8 mouse cellular contexts compared by ENCODE assay signal in the genomic region with DNA sequence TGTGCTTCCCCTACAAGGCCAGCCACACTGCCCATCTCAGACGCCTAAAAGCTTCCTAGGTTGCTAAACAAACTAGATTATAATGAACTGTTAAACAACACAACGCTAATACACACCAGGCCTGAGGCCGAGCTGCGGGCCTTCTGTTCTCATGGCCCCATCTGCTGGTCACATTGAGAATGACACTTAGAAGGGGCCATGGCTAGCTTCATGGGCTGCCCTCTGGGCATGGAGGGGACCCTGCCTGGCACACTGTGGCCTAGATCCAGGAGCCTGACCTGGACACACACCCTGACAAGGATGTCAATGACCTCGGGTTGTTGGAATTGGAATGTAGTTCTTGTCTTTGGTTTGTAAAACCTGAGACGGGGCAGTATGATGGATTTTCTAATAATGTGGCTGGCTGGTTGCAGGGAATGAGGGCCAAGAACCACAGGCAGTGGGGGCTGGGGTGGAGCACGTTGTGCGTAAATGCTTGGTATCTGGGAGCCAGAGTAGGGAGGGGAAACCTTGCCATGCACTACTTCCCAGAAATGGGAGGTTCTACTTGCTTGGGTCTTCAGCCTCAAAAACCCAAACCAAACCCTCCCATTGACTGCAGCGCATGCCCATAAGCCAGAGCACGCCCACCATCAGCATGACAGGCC. TPM values are rescaled to one million over a fixed set of nuclear protein-coding genes. Genes with fewer than 3 reads are reported as not detected.
DNase-seq lines count a peak whose midpoint lies in the region; ATAC-seq lines count a peak whose summit lies in the region.

No protein-coding gene starts in this region.

- no peaks in the 10 kb centered on the region for H3K27me3 ChIP-seq in limb, embryonic 12.5 days
- H3K27me3 ChIP-seq in midbrain, embryonic 12.5 days, result peaks cover 8% of the 10 kb centered on the region

- H3K9me3 ChIP-seq in limb, embryonic 12.5 days, result no peaks in the 10 kb centered on the region
- no peaks in the 10 kb centered on the region for H3K9me3 ChIP-seq in midbrain, embryonic 12.5 days

- DNase-seq in right cerebral cortex, adult 18-20 months, result peak; percentile 77
- DNase-seq in right cerebral cortex, postnatal 36 days (ENCODE audit: low spot score in 2 of 2), result no peak
- peak; percentile 80 for DNase-seq in cerebellum, adult 8-10 months
- peak; percentile 80 for DNase-seq in forelimb bud, embryonic 11.5 days (ENCODE audit: low read depth, low spot score)
- DNase-seq in induced T-regulatory cell, adult 2 months (ENCODE audit: low read depth), result peak; percentile 89
- DNase-seq in spleen, postnatal 36 days (ENCODE audit: low spot score in 2 of 2), result peak; percentile 53 to 67

- H3K27ac ChIP-seq in limb, embryonic 12.5 days, result no peak overlapping the region
- H3K27ac ChIP-seq in midbrain, embryonic 12.5 days (replicated peaks), result no peak overlapping the region; the same call in 1 of the 2 replicates

- peaks cover 50% of the 10 kb centered on the region for H3K36me3 ChIP-seq in limb, embryonic 12.5 days
- peaks cover 47% of the 10 kb centered on the region for H3K36me3 ChIP-seq in midbrain, embryonic 12.5 days

- H3K9ac ChIP-seq in limb, embryonic 12.5 days (replicated peaks), result no peak overlapping the region
- H3K9ac ChIP-seq in midbrain, embryonic 12.5 days (replicated peaks), result no peak overlapping the region

- H3K4me1 ChIP-seq in limb, embryonic 12.5 days (replicated peaks), result peaks cover 20% of the 10 kb centered on the region
- peaks cover 5% of the 10 kb centered on the region; the same call in 1 of the 2 replicates for H3K4me1 ChIP-seq in midbrain, embryonic 12.5 days

- 33% methylated on average over 10 of the region's 10 CpGs for WGBS in limb, embryonic 12.5 days
- WGBS in midbrain, embryonic 12.5 days, result 42% methylated on average over 10 of the region's 10 CpGs

- ATAC-seq in limb, embryonic 12.5 days (ENCODE audit: insufficient number of reproducible peaks, insufficient read depth, low FRiP score, low TSS enrichment, low read depth), result peak; percentile 6
- ATAC-seq in midbrain, embryonic 12.5 days (ENCODE audit: low FRiP score, low read depth), result peak; percentile 62

- H3K4me3 ChIP-seq in limb, embryonic 12.5 days (replicated peaks), result no peak overlapping the region
- H3K4me3 ChIP-seq in midbrain, embryonic 12.5 days, result no peak overlapping the region

- H3K4me2 ChIP-seq in limb, embryonic 12.5 days, result no peak overlapping the region
- no peak overlapping the region for H3K4me2 ChIP-seq in midbrain, embryonic 12.5 days (replicated peaks)

RNA-seq across cellular contexts. Expression of gene Ptgir, which starts 7.6 kb away (rescaled TPM):
- 0.96 and 1.1 TPM in 2 replicates for polyA plus RNA-seq in limb, embryonic 12.5 days (2016; fragmentation: Nextera tagmentation; extraction: Ambion mirVana)
- polyA plus RNA-seq in midbrain, embryonic 12.5 days (2016; fragmentation: Nextera tagmentation; extraction: Ambion mirVana), result 1.1 and 1.2 TPM in 2 replicates

RNA-seq across cellular contexts. Expression of gene Calm3, which starts 10.0 kb away (rescaled TPM):
- polyA plus RNA-seq in limb, embryonic 12.5 days (2016; fragmentation: Nextera tagmentation; extraction: Ambion mirVana), result 108 and 123 TPM in 2 replicates
- polyA plus RNA-seq in midbrain, embryonic 12.5 days (2016; fragmentation: Nextera tagmentation; extraction: Ambion mirVana), result 223 and 224 TPM in 2 replicates

RNA-seq across cellular contexts. Expression of gene Gng8, which starts 22.3 kb away (rescaled TPM):
- polyA plus RNA-seq in limb, embryonic 12.5 days (2016; fragmentation: Nextera tagmentation; extraction: Ambion mirVana), result 13.2 and 16.2 TPM in 2 replicates
- polyA plus RNA-seq in midbrain, embryonic 12.5 days (2016; fragmentation: Nextera tagmentation; extraction: Ambion mirVana), result 12.1 and 26.0 TPM in 2 replicates

RNA-seq across cellular contexts. Expression of gene Pnmal2, which starts 30.6 kb away (rescaled TPM):
- polyA plus RNA-seq in limb, embryonic 12.5 days (2016; fragmentation: Nextera tagmentation; extraction: Ambion mirVana), result 16.6 and 16.9 TPM in 2 replicates
- 49.3 and 55.3 TPM in 2 replicates for polyA plus RNA-seq in midbrain, embryonic 12.5 days (2016; fragmentation: Nextera tagmentation; extraction: Ambion mirVana)

RNA-seq across cellular contexts. Expression of gene Dact3, which starts 38.8 kb away (rescaled TPM):
- 9.8 and 12.5 TPM in 2 replicates for polyA plus RNA-seq in limb, embryonic 12.5 days (2016; fragmentation: Nextera tagmentation; extraction: Ambion mirVana)
- 4.7 and 6.2 TPM in 2 replicates for polyA plus RNA-seq in midbrain, embryonic 12.5 days (2016; fragmentation: Nextera tagmentation; extraction: Ambion mirVana)

Comparison
In these comparisons a context has a peak if more than half of its experiments do, and no peak if none do; other contexts are left out.
1. DNase-seq: peak in right cerebral cortex, adult 18-20 months (single experiment), cerebellum, adult 8-10 months (single experiment), forelimb bud, embryonic 11.5 days (single experiment), induced T-regulatory cell, adult 2 months (single experiment) and spleen, postnatal 36 days (2 of 2); none in right cerebral cortex, postnatal 36 days (0 of 2).